Mouse (Mus musculus): ENCODE measurements at regions not wholly inside any gene's neighbourhood (a gene's known extent, or its start where the extent isn't known, plus 50 kb on each side); places are given as distances from the start of the nearest gene placed in this dataset.

GRCm38 (mm10) chr5:73764226-73764625, 113.0 kb downstream of the Spata18 start:
- Histone ChIP-seq H3K9me3 (ENCODE audit: control insufficient read depth, low read length) (no peaks in the 10 kb centered on the region), H3K27ac (replicated peaks) (no peak overlapping the region), H3K4me3 (ENCODE audit: low read depth, low read length) (no peak overlapping the region), H3K36me3 (ENCODE audit: control insufficient read depth, insufficient read depth, low read length) (no peaks in the 10 kb centered on the region), H3K9ac (ENCODE audit: low read length) (no peak overlapping the region), H3K4me2 (replicated peaks; ENCODE audit: low read depth) (no peak overlapping the region), H3K27me3 (ENCODE audit: control insufficient read depth, insufficient read depth, low read length) (no peaks in the 10 kb centered on the region), H3K4me1 (replicated peaks; ENCODE audit: control insufficient read depth, insufficient read depth) (no peaks in the 10 kb centered on the region)
- no peak for ATAC-seq (ENCODE audit: low FRiP score, low TSS enrichment)
- no peak for TF ChIP-seq EP300 (optimal IDR thresholded peaks at IDR 0.05)
- TF ChIP-seq CTCF (IDR thresholded peaks at IDR 0.05; ENCODE audit: low read depth), result no peak
- 63% methylated on average over 1 of the region's 1 CpGs for WGBS
- no peak for DNase-seq (ENCODE audit: low spot score)

- Histone ChIP-seq H3K9me3 (ENCODE audit: control insufficient read depth, low read length) (no peaks in the 10 kb centered on the region), H3K4me2 (replicated peaks; ENCODE audit: low read depth) (no peak overlapping the region), H3K27me3 (ENCODE audit: control insufficient read depth, insufficient read depth, low read length) (no peaks in the 10 kb centered on the region), H3K27ac (replicated peaks) (no peak overlapping the region), H3K36me3 (ENCODE audit: control insufficient read depth, insufficient read depth, low read length) (no peaks in the 10 kb centered on the region), H3K4me1 (replicated peaks; ENCODE audit: control insufficient read depth, insufficient read depth) (no peaks in the 10 kb centered on the region), H3K4me3 (ENCODE audit: low read depth, low read length) (no peak overlapping the region), H3K9ac (ENCODE audit: low read length) (no peak overlapping the region)
- no peak for TF ChIP-seq EP300 (optimal IDR thresholded peaks at IDR 0.05)
- no peak for TF ChIP-seq CTCF (IDR thresholded peaks at IDR 0.05; ENCODE audit: low read depth)
- ATAC-seq (ENCODE audit: low FRiP score, low TSS enrichment) (no peak), DNase-seq (ENCODE audit: low spot score) (no peak)
- WGBS, result 86% methylated on average over 7 of the region's 7 CpGs
Measured at GRCm38 (mm10) chr5:73765466-73765865, 114.3 kb downstream of the Spata18 start.

GRCm38 (mm10) chr5:73768253-73768652, 117.1 kb downstream of the Spata18 start:
- ATAC-seq (ENCODE audit: low FRiP score, low TSS enrichment), result no peak
- no peaks in the 10 kb centered on the region for H3K36me3 ChIP-seq (ENCODE audit: control insufficient read depth, insufficient read depth, low read length)
- no peaks in the 10 kb centered on the region for H3K4me1 ChIP-seq (replicated peaks; ENCODE audit: control insufficient read depth, insufficient read depth)
- WGBS, result 57% methylated on average over 3 of the region's 3 CpGs
- H3K4me3 ChIP-seq (ENCODE audit: low read depth, low read length), result no peak overlapping the region
- no peak overlapping the region for H3K27ac ChIP-seq (replicated peaks)
- TF ChIP-seq CTCF (IDR thresholded peaks at IDR 0.05; ENCODE audit: low read depth) (no peak), EP300 (optimal IDR thresholded peaks at IDR 0.05) (no peak)
- no peaks in the 10 kb centered on the region for H3K9me3 ChIP-seq (ENCODE audit: control insufficient read depth, low read length)
- no peak overlapping the region for H3K9ac ChIP-seq (ENCODE audit: low read length)
- no peaks in the 10 kb centered on the region for H3K27me3 ChIP-seq (ENCODE audit: control insufficient read depth, insufficient read depth, low read length)
- H3K4me2 ChIP-seq (replicated peaks; ENCODE audit: low read depth), result no peak overlapping the region
- DNase-seq (ENCODE audit: low spot score), result no peak

GRCm38 (mm10) chr5:73775775-73776548, 124.8 kb downstream of the Spata18 start:
- H3K27ac ChIP-seq (replicated peaks), result peak overlapping the region; percentile 42

GRCm38 (mm10) chr5:73777282-73777921, 126.2 kb downstream of the Spata18 start:
- WGBS, result 45% methylated on average over 9 of the region's 9 CpGs
- TF ChIP-seq CTCF (IDR thresholded peaks at IDR 0.05; ENCODE audit: low read depth), result no peak
- TF ChIP-seq EP300 (optimal IDR thresholded peaks at IDR 0.05), result no peak
- H3K4me2 ChIP-seq (replicated peaks; ENCODE audit: low read depth), result no peak overlapping the region
- peak; percentile 46 for DNase-seq (ENCODE audit: low spot score)
- H3K36me3 ChIP-seq (ENCODE audit: control insufficient read depth, insufficient read depth, low read length), result no peaks in the 10 kb centered on the region
- ATAC-seq (ENCODE audit: low FRiP score, low TSS enrichment), result peak; percentile 94
- no peaks in the 10 kb centered on the region for H3K9me3 ChIP-seq (ENCODE audit: control insufficient read depth, low read length)
- no peaks in the 10 kb centered on the region for H3K4me1 ChIP-seq (replicated peaks; ENCODE audit: control insufficient read depth, insufficient read depth)
- no peaks in the 10 kb centered on the region for H3K27me3 ChIP-seq (ENCODE audit: control insufficient read depth, insufficient read depth, low read length)
- H3K9ac ChIP-seq (ENCODE audit: low read length), result no peak overlapping the region
- no peak overlapping the region for H3K4me3 ChIP-seq (ENCODE audit: low read depth, low read length)
- peak overlapping the region; percentile 56 for H3K27ac ChIP-seq (replicated peaks)

More at GRCm38 (mm10) chr5:73775775-73776548, 124.8 kb downstream of the Spata18 start:
- no peaks in the 10 kb centered on the region for H3K36me3 ChIP-seq (ENCODE audit: control insufficient read depth, insufficient read depth, low read length)
- TF ChIP-seq EP300 (optimal IDR thresholded peaks at IDR 0.05) (no peak), CTCF (IDR thresholded peaks at IDR 0.05; ENCODE audit: low read depth) (no peak)
- ATAC-seq (ENCODE audit: low FRiP score, low TSS enrichment) (no peak), DNase-seq (ENCODE audit: low spot score) (no peak)
- no peak overlapping the region for H3K4me3 ChIP-seq (ENCODE audit: low read depth, low read length)
- H3K4me2 ChIP-seq (replicated peaks; ENCODE audit: low read depth), result no peak overlapping the region
- WGBS, result 39% methylated on average over 7 of the region's 7 CpGs
- no peaks in the 10 kb centered on the region for H3K9me3 ChIP-seq (ENCODE audit: control insufficient read depth, low read length)
- no peaks in the 10 kb centered on the region for H3K4me1 ChIP-seq (replicated peaks; ENCODE audit: control insufficient read depth, insufficient read depth)
- H3K9ac ChIP-seq (ENCODE audit: low read length), result no peak overlapping the region
- no peaks in the 10 kb centered on the region for H3K27me3 ChIP-seq (ENCODE audit: control insufficient read depth, insufficient read depth, low read length)

Data from stomach, postnatal 0 days (tissue).